Mouse (Mus musculus): ENCODE results near the gene Eea1. TPM values are rescaled to one million over a fixed set of nuclear protein-coding genes. Genes with fewer than 3 reads are reported as not detected.
A peak's percentile ranks its signal among the peaks of the same experiment; 100 is the strongest.

Eea1 gene
- polyA plus RNA-seq, 1 experiment: 22.8 TPM

- TF ChIP-seq POLR2A (IDR thresholded peaks at IDR 0.05; ENCODE audit: borderline replicate concordance, control insufficient read depth, low read depth, low read length) (no peak), CTCF (IDR thresholded peaks at IDR 0.05; ENCODE audit: control insufficient read depth, insufficient read depth, low read length) (no peak)
- H3K4me3 ChIP-seq (replicated peaks; ENCODE audit: control insufficient read depth, low read depth, low read length): peak overlapping the region; percentile 89
- peak overlapping the region; percentile 97 for H3K27ac ChIP-seq (ENCODE audit: control insufficient read depth, insufficient read depth, low read depth, low read length, poor library complexity)
- H3K4me1 ChIP-seq (ENCODE audit: control insufficient read depth, insufficient read depth, low read length): no peaks in the 10 kb centered on the region
- WGBS: 3% methylated on average over 68 of the region's 69 CpGs
Measured at GRCm38 (mm10) chr10:95940901-95941767, 684 bp downstream of the Eea1 start.

- Histone ChIP-seq H3K4me1 (ENCODE audit: control insufficient read depth, insufficient read depth, low read length) (no peaks in the 10 kb centered on the region; the same call in 1 of the 2 replicates), H3K4me3 (replicated peaks; ENCODE audit: control insufficient read depth, low read depth, low read length) (peak overlapping the region; percentile 11), H3K27ac (ENCODE audit: control insufficient read depth, insufficient read depth, low read depth, low read length, poor library complexity) (no peak overlapping the region)
- TF ChIP-seq POLR2A (IDR thresholded peaks at IDR 0.05; ENCODE audit: borderline replicate concordance, control insufficient read depth, low read depth, low read length) (no peak), CTCF (IDR thresholded peaks at IDR 0.05; ENCODE audit: control insufficient read depth, insufficient read depth, low read length) (no peak)
- 33% methylated on average over 6 of the region's 6 CpGs for WGBS
Measured at GRCm38 (mm10) chr10:95941768-95942425, 1.4 kb downstream of the Eea1 start.

- 90% methylated on average over 1 of the region's 1 CpGs for WGBS
Measured at GRCm38 (mm10) chr10:95945086-95945485, 4.6 kb downstream of the Eea1 start.

GRCm38 (mm10) chr10:95949410-95949809, 9.0 kb downstream of the Eea1 start:
- Histone ChIP-seq H3K27ac (ENCODE audit: control insufficient read depth, insufficient read depth, low read depth, low read length, poor library complexity) (no peak overlapping the region), H3K4me1 (ENCODE audit: control insufficient read depth, insufficient read depth, low read length) (peaks cover 2% of the 10 kb centered on the region; the same call in 1 of the 2 replicates), H3K4me3 (replicated peaks; ENCODE audit: control insufficient read depth, low read depth, low read length) (no peak overlapping the region)
- WGBS: 62% methylated on average over 3 of the region's 3 CpGs
- TF ChIP-seq CTCF (IDR thresholded peaks at IDR 0.05; ENCODE audit: control insufficient read depth, insufficient read depth, low read length) (no peak), POLR2A (IDR thresholded peaks at IDR 0.05; ENCODE audit: borderline replicate concordance, control insufficient read depth, low read depth, low read length) (no peak)

More at GRCm38 (mm10) chr10:95945086-95945485, 4.6 kb downstream of the Eea1 start:
- TF ChIP-seq CTCF (IDR thresholded peaks at IDR 0.05; ENCODE audit: control insufficient read depth, insufficient read depth, low read length): no peak
- no peak for TF ChIP-seq POLR2A (IDR thresholded peaks at IDR 0.05; ENCODE audit: borderline replicate concordance, control insufficient read depth, low read depth, low read length)
- H3K4me1 ChIP-seq (ENCODE audit: control insufficient read depth, insufficient read depth, low read length): peaks cover 2% of the 10 kb centered on the region; the same call in 1 of the 2 replicates
- H3K4me3 ChIP-seq (replicated peaks; ENCODE audit: control insufficient read depth, low read depth, low read length): no peak overlapping the region
- H3K27ac ChIP-seq (ENCODE audit: control insufficient read depth, insufficient read depth, low read depth, low read length, poor library complexity): no peak overlapping the region

- 85% methylated on average over 5 of the region's 5 CpGs for WGBS
- Histone ChIP-seq H3K4me1 (ENCODE audit: control insufficient read depth, insufficient read depth, low read length) (peaks cover 2% of the 10 kb centered on the region; the same call in 1 of the 2 replicates), H3K4me3 (replicated peaks; ENCODE audit: control insufficient read depth, low read depth, low read length) (no peak overlapping the region), H3K27ac (ENCODE audit: control insufficient read depth, insufficient read depth, low read depth, low read length, poor library complexity) (no peak overlapping the region)
- TF ChIP-seq CTCF (IDR thresholded peaks at IDR 0.05; ENCODE audit: control insufficient read depth, insufficient read depth, low read length): no peak
- TF ChIP-seq POLR2A (IDR thresholded peaks at IDR 0.05; ENCODE audit: borderline replicate concordance, control insufficient read depth, low read depth, low read length): no peak
Measured at GRCm38 (mm10) chr10:95950194-95950593, 9.7 kb downstream of the Eea1 start.

- no peak for TF ChIP-seq POLR2A (IDR thresholded peaks at IDR 0.05; ENCODE audit: borderline replicate concordance, control insufficient read depth, low read depth, low read length)
- TF ChIP-seq CTCF (IDR thresholded peaks at IDR 0.05; ENCODE audit: control insufficient read depth, insufficient read depth, low read length): no peak
- 69% methylated on average over 4 of the region's 4 CpGs for WGBS
- Histone ChIP-seq H3K27ac (ENCODE audit: control insufficient read depth, insufficient read depth, low read depth, low read length, poor library complexity) (no peak overlapping the region), H3K4me1 (ENCODE audit: control insufficient read depth, insufficient read depth, low read length) (peaks cover 2% of the 10 kb centered on the region; the same call in 1 of the 2 replicates), H3K4me3 (replicated peaks; ENCODE audit: control insufficient read depth, low read depth, low read length) (no peak overlapping the region)
Measured at GRCm38 (mm10) chr10:95950797-95951196, 10.3 kb downstream of the Eea1 start.

- peaks cover 2% of the 10 kb centered on the region; the same call in 1 of the 2 replicates for H3K4me1 ChIP-seq (ENCODE audit: control insufficient read depth, insufficient read depth, low read length)
- H3K27ac ChIP-seq (ENCODE audit: control insufficient read depth, insufficient read depth, low read depth, low read length, poor library complexity): no peak overlapping the region
- TF ChIP-seq CTCF (IDR thresholded peaks at IDR 0.05; ENCODE audit: control insufficient read depth, insufficient read depth, low read length): no peak
- TF ChIP-seq POLR2A (IDR thresholded peaks at IDR 0.05; ENCODE audit: borderline replicate concordance, control insufficient read depth, low read depth, low read length): no peak
- H3K4me3 ChIP-seq (replicated peaks; ENCODE audit: control insufficient read depth, low read depth, low read length): no peak overlapping the region
- WGBS: 95% methylated on average over 2 of the region's 2 CpGs
Measured at GRCm38 (mm10) chr10:95951346-95951745, 10.9 kb downstream of the Eea1 start.

DNA sequence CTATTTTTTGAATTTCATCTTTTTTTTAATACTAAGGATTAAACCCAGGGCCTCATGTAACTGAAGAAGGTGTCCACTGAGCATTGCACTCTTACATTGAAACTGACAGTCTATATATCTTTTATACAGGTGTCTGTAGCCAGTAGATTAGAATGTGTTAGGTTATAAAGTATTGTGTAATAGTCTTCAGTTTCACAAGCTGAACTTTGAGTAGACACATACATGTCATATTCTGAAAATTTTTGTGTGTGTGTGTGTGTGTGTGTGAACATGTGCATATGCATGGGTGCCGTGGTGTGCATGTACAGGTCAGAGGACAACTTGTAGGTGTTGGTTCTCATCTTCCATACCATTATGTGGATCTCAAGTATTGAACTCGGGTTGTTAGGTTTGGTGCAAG, 16.2 kb downstream of the Eea1 start:
- TF ChIP-seq POLR2A (IDR thresholded peaks at IDR 0.05; ENCODE audit: borderline replicate concordance, control insufficient read depth, low read depth, low read length) (no peak), CTCF (IDR thresholded peaks at IDR 0.05; ENCODE audit: control insufficient read depth, insufficient read depth, low read length) (no peak)
- Histone ChIP-seq H3K4me1 (ENCODE audit: control insufficient read depth, insufficient read depth, low read length) (no peaks in the 10 kb centered on the region), H3K4me3 (replicated peaks; ENCODE audit: control insufficient read depth, low read depth, low read length) (no peak overlapping the region), H3K27ac (ENCODE audit: control insufficient read depth, insufficient read depth, low read depth, low read length, poor library complexity) (no peak overlapping the region)
- 85% methylated on average over 2 of the region's 2 CpGs for WGBS

Data from bone marrow, adult 2 months (tissue).